Mouse (Mus musculus) kidney, adult 2 months (tissue): ENCODE data around the gene Med22. TPM values are rescaled to one million over a fixed set of nuclear protein-coding genes. Genes with fewer than 3 reads are reported as not detected.

ENCODE experiments used
- DNase-seq: peaks from one replicate; pipeline ENCODE4 v3.0.0; 2021
- H3K27ac ChIP-seq: fragments of 200-500 bp; 2 replicates; pipeline ENCODE4 v1.5.1; 2012; ENCODE audit warnings: low read depth, low read length, control low read depth, inconsistent platforms; ENCODE audit not compliant: insufficient read depth
- H3K27me3 ChIP-seq: fragments of 200-500 bp; replicated peaks from 2 replicates; pipeline ENCODE4 v1.6.1; 2012; ENCODE audit warnings: mild to moderate bottlenecking, moderate library complexity, low read length, inconsistent platforms; ENCODE audit not compliant: control insufficient read depth, insufficient read depth
- H3K36me3 ChIP-seq: fragments of 200-500 bp; 2 replicates; pipeline ENCODE4 v1.6.1; 2012; ENCODE audit warnings: mild to moderate bottlenecking, moderate library complexity, low read length, inconsistent platforms; ENCODE audit not compliant: control insufficient read depth, insufficient read depth
- H3K4me1 ChIP-seq: fragments of 200-500 bp; 2 replicates; pipeline ENCODE4 v1.6.1; 2011; ENCODE audit warnings: low read length; ENCODE audit not compliant: control insufficient read depth, insufficient read depth
- H3K4me3 ChIP-seq: fragments of 200-500 bp; 2 replicates; pipeline ENCODE4 v1.5.1; 2011; ENCODE audit warnings: mild to moderate bottlenecking, low read depth, low read length, control low read depth; ENCODE audit not compliant: insufficient read depth
- CTCF ChIP-seq: fragments of 200-500 bp; conservative IDR thresholded peaks from 2 replicates; pipeline ENCODE4 v1.5.1; 2011; ENCODE audit warnings: low read depth, mild to moderate bottlenecking, control low read depth, low read length, moderate library complexity, mixed read lengths; ENCODE audit not compliant: insufficient read depth, insufficient read length
- POLR2A ChIP-seq: fragments of 200-500 bp; IDR thresholded peaks from one replicate; pipeline ENCODE4 v1.6.1; 2011; ENCODE audit warnings: low read depth, low read length, control low read depth
- WGBS: fragments of 180-500 bp; shearing (Covaris S2); methylation state at CpG from one replicate; pipeline ENCODE4 v1.1.7; 2018; 5-methylcytosine and 5-hydroxymethylcytosine counted together
- polyA plus RNA-seq: library from polyadenylated mRNA; depleted of rRNA; stranded (reverse); fragments of >200 nt; gene quantifications from 2 replicates; pipeline ENCODE4 v1.2.3, GENCODE M21; 2012

Gene Med22
- polyA plus RNA-seq, 1 experiment = 39.5 TPM

- Histone ChIP-seq H3K36me3 (peaks cover 5% of the 10 kb centered on the region; the same call in 1 of the 2 replicates), H3K27me3 (no peaks in the 10 kb centered on the region), H3K27ac (no peak overlapping the region), H3K4me1 (no peaks in the 10 kb centered on the region), H3K4me3 (no peak overlapping the region)
- TF ChIP-seq CTCF (no peak), POLR2A (no peak)
- WGBS = 83% methylated on average over 8 of the region's 8 CpGs
- no peak for DNase-seq
Measured at GRCm38 (mm10) chr2:26951346-26951905, 40.9 kb upstream of the Med22 start.

- 0 out of 2 replicates have a peak, but pooled peaks cover 1% of the 10 kb centered on the region for H3K36me3 ChIP-seq
- no peaks in the 10 kb centered on the region for H3K27me3 ChIP-seq
- no peaks in the 10 kb centered on the region for H3K4me1 ChIP-seq
- 89% methylated on average over 2 of the region's 2 CpGs for WGBS
- DNase-seq = no peak
- TF ChIP-seq POLR2A (no peak), CTCF (no peak)
- no peak overlapping the region for H3K4me3 ChIP-seq
- H3K27ac ChIP-seq = no peak overlapping the region
Measured at GRCm38 (mm10) chr2:26950411-26950810, 39.9 kb upstream of the Med22 start.

GRCm38 (mm10) chr2:26943253-26943652, 32.8 kb upstream of the Med22 start:
- 87% methylated on average over 3 of the region's 3 CpGs for WGBS
- Histone ChIP-seq H3K4me3 (no peak overlapping the region), H3K27ac (no peak overlapping the region), H3K36me3 (no peaks in the 10 kb centered on the region), H3K4me1 (no peaks in the 10 kb centered on the region), H3K27me3 (no peaks in the 10 kb centered on the region)
- DNase-seq = no peak
- TF ChIP-seq CTCF = no peak
- no peak for TF ChIP-seq POLR2A

GRCm38 (mm10) chr2:26941539-26941938, 31.1 kb upstream of the Med22 start:
- peak; percentile 30 for DNase-seq
- H3K4me1 ChIP-seq = no peaks in the 10 kb centered on the region
- no peaks in the 10 kb centered on the region for H3K36me3 ChIP-seq
- H3K27ac ChIP-seq = no peak overlapping the region
- H3K4me3 ChIP-seq = no peak overlapping the region
- peak; percentile 53 for TF ChIP-seq CTCF
- no peak for TF ChIP-seq POLR2A
- 32% methylated on average over 5 of the region's 5 CpGs for WGBS
- no peaks in the 10 kb centered on the region for H3K27me3 ChIP-seq

- Histone ChIP-seq H3K27me3 (no peaks in the 10 kb centered on the region), H3K36me3 (no peaks in the 10 kb centered on the region), H3K4me3 (no peak overlapping the region), H3K27ac (no peak overlapping the region), H3K4me1 (peaks cover 8% of the 10 kb centered on the region)
- WGBS = 44% methylated on average over 1 of the region's 1 CpGs
- no peak for DNase-seq
- no peak for TF ChIP-seq CTCF
- TF ChIP-seq POLR2A = no peak
Measured at GRCm38 (mm10) chr2:26936425-26936824, 25.9 kb upstream of the Med22 start.

- Histone ChIP-seq H3K36me3 (no peaks in the 10 kb centered on the region), H3K4me1 (peaks cover 18% of the 10 kb centered on the region), H3K27ac (no peak overlapping the region), H3K4me3 (no peak overlapping the region), H3K27me3 (no peaks in the 10 kb centered on the region)
- DNase-seq = no peak
- 85% methylated on average over 2 of the region's 2 CpGs for WGBS
- TF ChIP-seq CTCF (no peak), POLR2A (no peak)
Measured at GRCm38 (mm10) chr2:26935286-26935685, 24.8 kb upstream of the Med22 start.

- H3K4me3 ChIP-seq = peak within 1 kb of the TSS; percentile 88
- TF ChIP-seq CTCF (no peak), POLR2A (peak; percentile 64)
- H3K27me3 ChIP-seq = no peaks in the 10 kb centered on the region
- peaks cover 26% of the 10 kb centered on the region for H3K4me1 ChIP-seq
- peak within 1 kb of the TSS; percentile 84 for H3K27ac ChIP-seq
- under 1% methylated on average over 69 of the region's 70 CpGs for WGBS
- no peaks in the 10 kb centered on the region for H3K36me3 ChIP-seq
- DNase-seq = peak; percentile 98
Measured at GRCm38 (mm10) chr2:26933304-26934055, 23.0 kb upstream of the Med22 start, which contains the start of the genes Surf4 and Stkld1. Gene Surf4 (minus strand): TSS chr2:26933928. Gene Stkld1 (plus strand): TSS chr2:26934047.
